Mouse (Mus musculus): ENCODE measurements around the gene Gmds.

- TF ChIP-seq POLR2A (IDR thresholded peaks at IDR 0.05; ENCODE audit: borderline replicate concordance, low read depth, low read length), result no peak
- no peak for TF ChIP-seq CTCF (IDR thresholded peaks at IDR 0.05; ENCODE audit: low read depth, low read length)
Observed at GRCm38 (mm10) chr13:32167806-32168205, 170.7 kb downstream of the Gmds start.

Data from bone marrow macrophage, adult 2 months (primary cell).